Mouse (Mus musculus) embryonic facial prominence, embryonic 12.5 days (tissue): Measurements from ENCODE around the gene Ms4a6d. TPM values are rescaled to one million over a fixed set of nuclear protein-coding genes. Genes with fewer than 3 reads are reported as not detected.

Experiments
- ATAC-seq: fragments of 200-750 bp; cut with Nextera tagmentation; 2 replicates; pipeline ENCODE4 v1.8.0; 2017; ENCODE audit not compliant: insufficient number of reproducible peaks, insufficient read depth, low FRiP score, low TSS enrichment
- H3K27ac ChIP-seq: fragments of 300-500 bp; sonication (generic); 2 replicates; pipeline ENCODE4 v1.5.1; 2016; ENCODE audit warnings: mild to moderate bottlenecking
- H3K27me3 ChIP-seq: fragments of 300-500 bp; sonication (generic); 2 replicates; pipeline ENCODE4 v1.6.1; 2016; ENCODE audit warnings: mild to moderate bottlenecking, moderate library complexity
- H3K36me3 ChIP-seq: fragments of 300-500 bp; sonication (generic); 2 replicates; pipeline ENCODE4 v1.6.1; 2016; ENCODE audit warnings: mild to moderate bottlenecking
- H3K4me1 ChIP-seq: fragments of 300-500 bp; sonication (generic); 2 replicates; pipeline ENCODE4 v1.6.1; 2016
- H3K4me2 ChIP-seq: fragments of 300-500 bp; sonication (generic); replicated peaks from 2 replicates; pipeline ENCODE4 v1.6.1; 2016; ENCODE audit warnings: mild to moderate bottlenecking, moderate library complexity
- H3K4me3 ChIP-seq: fragments of 300-500 bp; sonication (generic); 2 replicates; pipeline ENCODE4 v1.5.1; 2016; ENCODE audit warnings: mild to moderate bottlenecking
- H3K9ac ChIP-seq: fragments of 300-500 bp; sonication (generic); 2 replicates; pipeline ENCODE4 v1.6.1; 2016; ENCODE audit warnings: mild to moderate bottlenecking, moderate library complexity
- H3K9me3 ChIP-seq: fragments of 300-500 bp; sonication (generic); 2 replicates; pipeline ENCODE4 v1.6.1; 2016; ENCODE audit warnings: mild to moderate bottlenecking, moderate library complexity
- WGBS: fragments of 180-500 bp; shearing (Covaris S2); methylation state at CpG from one replicate; pipeline ENCODE4 v1.1.7; 2016; 5-methylcytosine and 5-hydroxymethylcytosine counted together
- polyA plus RNA-seq: library from polyadenylated mRNA; unstranded; fragments of >200 nt; fragmentation: Nextera tagmentation; extraction: Ambion mirVana; gene quantifications from 2 replicates; pipeline ENCODE4 v1.2.1, GENCODE M21; 2016

Ms4a6d gene
- polyA plus RNA-seq: 1.6 and 3.0 TPM in 2 replicates

- no peaks in the 10 kb centered on the region for H3K27me3 ChIP-seq
- no peaks in the 10 kb centered on the region for H3K4me1 ChIP-seq
- no peak within 1 kb of the TSS for H3K4me2 ChIP-seq
- no peaks in the 10 kb centered on the region for H3K36me3 ChIP-seq
- no peak within 1 kb of the TSS for H3K9ac ChIP-seq
- no peaks in the 10 kb centered on the region for H3K9me3 ChIP-seq
- no peak for ATAC-seq
- H3K4me3 ChIP-seq: no peak within 1 kb of the TSS
- H3K27ac ChIP-seq: no peak within 1 kb of the TSS
- WGBS: 91% methylated on average over 2 of the region's 2 CpGs
These were observed at the start of gene Ms4a6d for GRCm38 (mm10) chr19:11604603-11605002. Ms4a6d (minus strand) TSS chr19:11604849.

- Histone ChIP-seq H3K27ac (no peak overlapping the region), H3K4me1 (no peaks in the 10 kb centered on the region), H3K27me3 (no peaks in the 10 kb centered on the region), H3K4me2 (no peak overlapping the region), H3K4me3 (no peak overlapping the region), H3K36me3 (no peaks in the 10 kb centered on the region), H3K9ac (no peak overlapping the region), H3K9me3 (no peaks in the 10 kb centered on the region)
- no peak for ATAC-seq
- 79% methylated on average over 4 of the region's 4 CpGs for WGBS
These were observed 44.9 kb upstream of the Ms4a6d start for GRCm38 (mm10) chr19:11649564-11649963.

- H3K4me3 ChIP-seq: no peak overlapping the region
- 80% methylated on average over 3 of the region's 3 CpGs for WGBS
- H3K36me3 ChIP-seq: no peaks in the 10 kb centered on the region
- no peak overlapping the region for H3K27ac ChIP-seq
- H3K4me1 ChIP-seq: no peaks in the 10 kb centered on the region
- no peak overlapping the region for H3K4me2 ChIP-seq
- H3K9ac ChIP-seq: no peak overlapping the region
- ATAC-seq: no peak
- no peaks in the 10 kb centered on the region for H3K9me3 ChIP-seq
- H3K27me3 ChIP-seq: no peaks in the 10 kb centered on the region
These were observed 41.5 kb upstream of the Ms4a6d start for GRCm38 (mm10) chr19:11646166-11646565.

GRCm38 (mm10) chr19:11640732-11641131, 36.1 kb upstream of the Ms4a6d start, which contains the start of gene Ms4a3:
Ms4a3 (minus strand) TSS chr19:11640851.
- Histone ChIP-seq H3K4me3 (no peak within 1 kb of the TSS), H3K4me2 (no peak within 1 kb of the TSS), H3K4me1 (no peaks in the 10 kb centered on the region), H3K27ac (no peak within 1 kb of the TSS), H3K27me3 (no peaks in the 10 kb centered on the region), H3K36me3 (no peaks in the 10 kb centered on the region), H3K9me3 (no peaks in the 10 kb centered on the region), H3K9ac (no peak within 1 kb of the TSS)
- no peak for ATAC-seq
- 78% methylated on average over 1 of the region's 1 CpGs for WGBS

- Histone ChIP-seq H3K27ac (no peak overlapping the region), H3K27me3 (no peaks in the 10 kb centered on the region), H3K4me2 (no peak overlapping the region), H3K4me3 (no peak overlapping the region), H3K36me3 (no peaks in the 10 kb centered on the region), H3K9ac (no peak overlapping the region), H3K4me1 (no peaks in the 10 kb centered on the region), H3K9me3 (no peaks in the 10 kb centered on the region)
- no peak for ATAC-seq
- 77% methylated on average over 4 of the region's 4 CpGs for WGBS
These were observed 34.4 kb upstream of the Ms4a6d start for GRCm38 (mm10) chr19:11639038-11639437.

- ATAC-seq: no peak
- 76% methylated on average over 5 of the region's 5 CpGs for WGBS
These were observed 30.9 kb upstream of the Ms4a6d start for GRCm38 (mm10) chr19:11635572-11635971.

DNA sequence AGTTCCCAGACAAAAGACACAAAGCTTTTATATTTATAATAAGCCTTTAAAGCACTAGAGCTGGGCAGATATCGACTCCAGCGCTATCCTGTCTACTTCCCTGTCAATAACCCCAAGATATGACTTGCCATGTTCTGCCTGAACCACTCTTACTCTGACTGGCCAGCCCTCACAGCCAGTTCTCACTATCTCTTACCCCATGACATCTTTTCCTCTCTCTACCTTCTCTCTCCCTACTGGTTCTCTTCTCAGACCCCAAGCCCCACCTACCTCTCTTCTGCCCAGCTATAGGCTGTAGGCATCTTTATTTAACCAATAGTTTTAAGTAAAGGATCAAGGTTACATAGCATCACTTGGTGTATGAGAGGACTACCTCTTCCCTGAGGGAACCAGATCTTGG, 29.7 kb upstream of the Ms4a6d start:
- ATAC-seq: no peak
- whole genome bisulfite sequencing: 92% methylated on average over 2 of the region's 2 CpGs
- no peak overlapping the region for H3K9ac ChIP-seq
- no peaks in the 10 kb centered on the region for H3K9me3 ChIP-seq
- no peaks in the 10 kb centered on the region for H3K36me3 ChIP-seq
- no peaks in the 10 kb centered on the region for H3K27me3 ChIP-seq
- H3K27ac ChIP-seq: no peak overlapping the region
- no peak overlapping the region for H3K4me3 ChIP-seq
- no peaks in the 10 kb centered on the region for H3K4me1 ChIP-seq
- H3K4me2 ChIP-seq: no peak overlapping the region

More at GRCm38 (mm10) chr19:11635572-11635971, 30.9 kb upstream of the Ms4a6d start:
- H3K36me3 ChIP-seq: no peaks in the 10 kb centered on the region
- H3K27ac ChIP-seq: no peak overlapping the region
- H3K9ac ChIP-seq: no peak overlapping the region
- no peak overlapping the region for H3K4me2 ChIP-seq
- H3K9me3 ChIP-seq: no peaks in the 10 kb centered on the region
- no peak overlapping the region for H3K4me3 ChIP-seq
- no peaks in the 10 kb centered on the region for H3K4me1 ChIP-seq
- H3K27me3 ChIP-seq: no peaks in the 10 kb centered on the region

DNA sequence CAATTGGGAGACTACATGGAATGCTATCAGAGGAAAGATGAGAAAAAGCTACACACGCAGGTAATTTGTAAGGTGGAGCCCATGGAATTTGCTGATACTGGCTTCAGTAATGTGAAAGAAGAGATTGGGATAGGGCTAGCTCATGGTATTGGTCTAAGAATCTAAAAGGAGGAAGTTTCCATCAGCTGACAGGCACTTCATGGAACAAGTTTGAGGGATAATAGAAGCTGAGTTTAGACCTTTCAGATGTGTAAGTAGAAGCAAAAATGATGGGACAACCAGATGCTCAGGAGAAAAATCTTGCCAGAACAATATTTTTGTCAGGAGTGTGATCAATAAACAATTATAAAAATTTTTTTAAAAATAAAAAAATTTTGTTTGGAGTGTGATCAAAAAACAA, 29.1 kb upstream of the Ms4a6d start:
- Histone ChIP-seq H3K27ac (no peak overlapping the region), H3K36me3 (no peaks in the 10 kb centered on the region), H3K27me3 (no peaks in the 10 kb centered on the region), H3K9me3 (no peaks in the 10 kb centered on the region), H3K4me3 (no peak overlapping the region), H3K9ac (no peak overlapping the region), H3K4me2 (no peak overlapping the region), H3K4me1 (no peaks in the 10 kb centered on the region)
- WGBS: 86% methylated on average over 1 of the region's 1 CpGs
- ATAC-seq: no peak

DNA sequence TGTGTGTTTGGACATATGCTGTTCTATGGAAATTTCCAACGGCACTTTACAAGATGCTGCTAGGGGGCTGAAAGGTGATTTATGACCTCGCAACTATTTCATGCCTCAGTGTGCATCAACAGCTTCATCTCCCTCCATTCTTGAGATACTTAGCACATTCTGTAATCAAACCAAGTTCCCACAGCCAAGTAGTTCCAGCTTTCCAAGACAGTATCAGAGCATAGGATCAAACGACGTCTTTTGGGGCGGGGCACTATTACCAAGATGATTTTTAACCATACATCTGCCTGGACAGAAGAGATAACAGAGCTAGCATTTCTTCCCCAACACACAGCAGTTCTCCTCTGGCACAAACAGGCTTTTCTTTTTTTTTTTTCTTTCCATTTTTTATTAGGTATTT, 20.6 kb upstream of the Ms4a6d start:
- no peaks in the 10 kb centered on the region for H3K9me3 ChIP-seq
- no peak overlapping the region for H3K9ac ChIP-seq
- H3K4me3 ChIP-seq: no peak overlapping the region
- no peaks in the 10 kb centered on the region for H3K27me3 ChIP-seq
- H3K27ac ChIP-seq: no peak overlapping the region
- no peaks in the 10 kb centered on the region for H3K36me3 ChIP-seq
- H3K4me2 ChIP-seq: no peak overlapping the region
- no peaks in the 10 kb centered on the region for H3K4me1 ChIP-seq
- 76% methylated on average over 5 of the region's 5 CpGs for WGBS
- ATAC-seq: no peak

DNA sequence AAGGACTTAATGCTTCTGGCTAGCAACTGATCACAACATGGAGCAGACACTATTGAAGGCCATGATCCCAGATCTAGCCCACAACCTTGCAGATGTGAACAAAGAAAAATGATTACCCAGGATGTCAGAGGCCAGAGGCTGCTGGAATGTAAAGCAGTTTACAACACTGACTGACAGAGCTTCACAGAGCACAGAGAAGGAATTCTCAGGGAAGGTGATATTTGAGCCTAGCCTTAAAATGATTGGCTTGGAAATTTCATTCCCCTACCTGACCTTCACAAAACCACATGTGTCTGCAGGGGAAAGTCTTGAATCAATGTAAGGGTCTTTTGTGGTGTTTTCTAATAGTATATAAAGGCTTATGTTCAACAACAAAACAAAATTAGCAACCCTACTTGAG, 20.2 kb upstream of the Ms4a6d start:
- H3K27ac ChIP-seq: no peak overlapping the region
- H3K4me1 ChIP-seq: no peaks in the 10 kb centered on the region
- H3K4me3 ChIP-seq: no peak overlapping the region
- H3K9me3 ChIP-seq: no peaks in the 10 kb centered on the region
- no peaks in the 10 kb centered on the region for H3K36me3 ChIP-seq
- H3K4me2 ChIP-seq: no peak overlapping the region
- H3K27me3 ChIP-seq: no peaks in the 10 kb centered on the region
- H3K9ac ChIP-seq: no peak overlapping the region
- ATAC-seq: no peak

- WGBS: 87% methylated on average over 2 of the region's 2 CpGs
These were observed 18.9 kb upstream of the Ms4a6d start, which contains the start of gene Ms4a2 for GRCm38 (mm10) chr19:11623551-11623950. Ms4a2 (minus strand) TSS chr19:11623719.

GRCm38 (mm10) chr19:11617983-11618382, 13.3 kb upstream of the Ms4a6d start:
- Histone ChIP-seq H3K4me1 (no peaks in the 10 kb centered on the region), H3K9ac (no peak overlapping the region), H3K36me3 (no peaks in the 10 kb centered on the region), H3K27ac (no peak overlapping the region), H3K27me3 (no peaks in the 10 kb centered on the region), H3K4me3 (no peak overlapping the region), H3K9me3 (no peaks in the 10 kb centered on the region), H3K4me2 (no peak overlapping the region)
- no peak for ATAC-seq

More at GRCm38 (mm10) chr19:11623551-11623950, 18.9 kb upstream of the Ms4a6d start, which contains the start of gene Ms4a2:
- Histone ChIP-seq H3K9ac (no peak within 1 kb of the TSS), H3K4me2 (no peak within 1 kb of the TSS), H3K27me3 (no peaks in the 10 kb centered on the region), H3K4me1 (no peaks in the 10 kb centered on the region), H3K27ac (no peak within 1 kb of the TSS), H3K4me3 (no peak within 1 kb of the TSS), H3K36me3 (no peaks in the 10 kb centered on the region), H3K9me3 (no peaks in the 10 kb centered on the region)
- no peak for ATAC-seq

GRCm38 (mm10) chr19:11614805-11615204, 10.2 kb upstream of the Ms4a6d start:
- Histone ChIP-seq H3K27me3 (no peaks in the 10 kb centered on the region), H3K4me1 (no peaks in the 10 kb centered on the region), H3K9ac (no peak overlapping the region), H3K36me3 (no peaks in the 10 kb centered on the region), H3K9me3 (no peaks in the 10 kb centered on the region), H3K4me3 (no peak overlapping the region), H3K27ac (no peak overlapping the region), H3K4me2 (no peak overlapping the region)
- WGBS: 63% methylated on average over 2 of the region's 2 CpGs
- ATAC-seq: no peak
